Mouse (Mus musculus) kidney, adult 2 months (tissue): Measurements from ENCODE around the gene Kif19a. TPM values are rescaled to one million over a fixed set of nuclear protein-coding genes. Genes with fewer than 3 reads are reported as not detected.

Source experiments
- DNase-seq: peaks from one replicate; pipeline ENCODE4 v3.0.0; 2021
- H3K27ac ChIP-seq: fragments of 200-500 bp; 2 replicates; pipeline ENCODE4 v1.5.1; 2012; ENCODE audit warnings: low read depth, low read length, control low read depth, inconsistent platforms; ENCODE audit not compliant: insufficient read depth
- H3K27me3 ChIP-seq: fragments of 200-500 bp; replicated peaks from 2 replicates; pipeline ENCODE4 v1.6.1; 2012; ENCODE audit warnings: mild to moderate bottlenecking, moderate library complexity, low read length, inconsistent platforms; ENCODE audit not compliant: control insufficient read depth, insufficient read depth
- H3K36me3 ChIP-seq: fragments of 200-500 bp; 2 replicates; pipeline ENCODE4 v1.6.1; 2012; ENCODE audit warnings: mild to moderate bottlenecking, moderate library complexity, low read length, inconsistent platforms; ENCODE audit not compliant: control insufficient read depth, insufficient read depth
- H3K4me1 ChIP-seq: fragments of 200-500 bp; 2 replicates; pipeline ENCODE4 v1.6.1; 2011; ENCODE audit warnings: low read length; ENCODE audit not compliant: control insufficient read depth, insufficient read depth
- H3K4me3 ChIP-seq: fragments of 200-500 bp; 2 replicates; pipeline ENCODE4 v1.5.1; 2011; ENCODE audit warnings: mild to moderate bottlenecking, low read depth, low read length, control low read depth; ENCODE audit not compliant: insufficient read depth
- CTCF ChIP-seq: fragments of 200-500 bp; conservative IDR thresholded peaks from 2 replicates; pipeline ENCODE4 v1.5.1; 2011; ENCODE audit warnings: low read depth, mild to moderate bottlenecking, control low read depth, low read length, moderate library complexity, mixed read lengths; ENCODE audit not compliant: insufficient read depth, insufficient read length
- POLR2A ChIP-seq: fragments of 200-500 bp; IDR thresholded peaks from one replicate; pipeline ENCODE4 v1.6.1; 2011; ENCODE audit warnings: low read depth, low read length, control low read depth
- WGBS: fragments of 180-500 bp; shearing (Covaris S2); methylation state at CpG from one replicate; pipeline ENCODE4 v1.1.7; 2018; 5-methylcytosine and 5-hydroxymethylcytosine counted together
- polyA plus RNA-seq: library from polyadenylated mRNA; depleted of rRNA; stranded (reverse); fragments of >200 nt; gene quantifications from 2 replicates; pipeline ENCODE4 v1.2.3, GENCODE M21; 2012

Gene Kif19a
- polyA plus RNA-seq, 1 experiment = 0.38 TPM

GRCm38 (mm10) chr11:114797176-114797575 lies 32.0 kb downstream of the Kif19a start:
- WGBS = 95% methylated on average over 7 of the region's 7 CpGs
- Histone ChIP-seq H3K27ac (no peak overlapping the region), H3K4me1 (no peaks in the 10 kb centered on the region), H3K4me3 (no peak overlapping the region), H3K27me3 (no peaks in the 10 kb centered on the region), H3K36me3 (no peaks in the 10 kb centered on the region)
- DNase-seq = no peak
- TF ChIP-seq CTCF (no peak), POLR2A (no peak)

- H3K4me1 ChIP-seq = no peaks in the 10 kb centered on the region
- no peak for TF ChIP-seq POLR2A
- no peak for TF ChIP-seq CTCF
- no peaks in the 10 kb centered on the region for H3K27me3 ChIP-seq
- 79% methylated on average over 3 of the region's 3 CpGs for WGBS
- H3K4me3 ChIP-seq = no peak overlapping the region
- H3K27ac ChIP-seq = no peak overlapping the region
- DNase-seq = no peak
- H3K36me3 ChIP-seq = no peaks in the 10 kb centered on the region
These were observed 32.8 kb downstream of the Kif19a start for GRCm38 (mm10) chr11:114797981-114798380.

- TF ChIP-seq POLR2A (no peak), CTCF (no peak)
- 98% methylated on average over 3 of the region's 3 CpGs for WGBS
- H3K27me3 ChIP-seq = no peaks in the 10 kb centered on the region
- no peak within 1 kb of the TSS for H3K27ac ChIP-seq
- no peak for DNase-seq
- H3K4me1 ChIP-seq = no peaks in the 10 kb centered on the region
- H3K4me3 ChIP-seq = no peak within 1 kb of the TSS
- H3K36me3 ChIP-seq = no peaks in the 10 kb centered on the region
These were observed 33.4 kb downstream of the Kif19a start, which contains the start of gene Gpr142 for GRCm38 (mm10) chr11:114798624-114799023. Gene Gpr142 (plus strand): TSS chr11:114798924.

- Histone ChIP-seq H3K4me1 (no peaks in the 10 kb centered on the region), H3K27ac (no peak overlapping the region), H3K4me3 (no peak overlapping the region), H3K36me3 (no peaks in the 10 kb centered on the region), H3K27me3 (no peaks in the 10 kb centered on the region)
- no peak for TF ChIP-seq CTCF
- TF ChIP-seq POLR2A = no peak
- no peak for DNase-seq
- WGBS = 100% methylated on average over 1 of the region's 1 CpGs
These were observed 36.7 kb downstream of the Kif19a start for GRCm38 (mm10) chr11:114801906-114802305.

GRCm38 (mm10) chr11:114802540-114803267 lies 37.5 kb downstream of the Kif19a start:
- Histone ChIP-seq H3K27ac (no peak overlapping the region), H3K4me3 (no peak overlapping the region), H3K36me3 (no peaks in the 10 kb centered on the region), H3K4me1 (no peaks in the 10 kb centered on the region), H3K27me3 (no peaks in the 10 kb centered on the region)
- no peak for DNase-seq
- no peak for TF ChIP-seq POLR2A
- TF ChIP-seq CTCF = no peak
- WGBS = 53% methylated on average over 15 of the region's 15 CpGs

- Histone ChIP-seq H3K4me3 (no peak overlapping the region), H3K36me3 (no peaks in the 10 kb centered on the region), H3K27ac (no peak overlapping the region), H3K27me3 (no peaks in the 10 kb centered on the region), H3K4me1 (no peaks in the 10 kb centered on the region)
- whole genome bisulfite sequencing = 73% methylated on average over 8 of the region's 8 CpGs
- no peak for DNase-seq
- TF ChIP-seq CTCF = no peak
- TF ChIP-seq POLR2A = no peak
These were observed 38.8 kb downstream of the Kif19a start for GRCm38 (mm10) chr11:114803990-114804389.

GRCm38 (mm10) chr11:114807025-114807424 lies 41.8 kb downstream of the Kif19a start:
- H3K4me1 ChIP-seq = no peaks in the 10 kb centered on the region
- WGBS = 70% methylated on average over 2 of the region's 2 CpGs
- H3K27me3 ChIP-seq = no peaks in the 10 kb centered on the region
- no peaks in the 10 kb centered on the region for H3K36me3 ChIP-seq
- no peak for DNase-seq
- TF ChIP-seq CTCF = no peak
- no peak for TF ChIP-seq POLR2A
- no peak overlapping the region for H3K27ac ChIP-seq
- no peak overlapping the region for H3K4me3 ChIP-seq
